20 mouse cellular contexts compared by ENCODE assay signal in genomic region chr1:75608225-75608624, GRCm38 (mm10).
A peak's percentile ranks its signal among the peaks of the same experiment; 100 is the strongest.
DNase-seq lines count a peak whose midpoint lies in the region; ATAC-seq and TF ChIP-seq lines count a peak whose summit lies in the region.
"Had no signal": no experiment of that assay in that cellular context is flagged by ENCODE, and none has a peak within 500 bp of the region (broad histone marks: within the 10 kb centered on the region; RNA-seq: fewer than 3 reads in every experiment).

No protein-coding gene starts in this region.

- no peak overlapping the region for H3K9ac ChIP-seq in forebrain, postnatal 0 days
- no peak overlapping the region for H3K9ac ChIP-seq in forebrain, embryonic 13.5 days
- no peak overlapping the region for H3K9ac ChIP-seq in hindbrain, embryonic 15.5 days
- H3K9ac ChIP-seq in hindbrain, embryonic 16.5 days (ENCODE audit: low read depth, low read length): no peak overlapping the region
- no peak overlapping the region for H3K9ac ChIP-seq in ES-Bruce4 (ENCODE audit: low read depth, poor library complexity, severe bottlenecking)
- no peak overlapping the region for H3K9ac ChIP-seq in midbrain, embryonic 16.5 days (ENCODE audit: low read depth, low read length)

- no peaks in the 10 kb centered on the region for H3K9me3 ChIP-seq in forebrain, postnatal 0 days (ENCODE audit: low read length)
- no peaks in the 10 kb centered on the region for H3K9me3 ChIP-seq in forebrain, embryonic 13.5 days (replicated peaks)
- H3K9me3 ChIP-seq in hindbrain, embryonic 15.5 days: no peaks in the 10 kb centered on the region
- no peaks in the 10 kb centered on the region for H3K9me3 ChIP-seq in hindbrain, embryonic 16.5 days (ENCODE audit: control insufficient read depth, low read length)
- H3K9me3 ChIP-seq in ES-Bruce4 (replicated peaks; ENCODE audit: control insufficient read depth, insufficient read depth, low read length, poor library complexity, severe bottlenecking): no peaks in the 10 kb centered on the region
- H3K9me3 ChIP-seq in midbrain, embryonic 16.5 days (replicated peaks; ENCODE audit: control insufficient read depth, low read length, poor library complexity, severe bottlenecking): no peaks in the 10 kb centered on the region
- H3K9me3 ChIP-seq: G1E had no signal

- 0 out of 2 replicates have a peak, but pooled peaks have one; percentile 9 for ATAC-seq in forebrain, postnatal 0 days
- ATAC-seq in forebrain, embryonic 13.5 days: no peak
- ATAC-seq in hindbrain, embryonic 15.5 days (ENCODE audit: low FRiP score, low read depth): no peak
- ATAC-seq in hindbrain, embryonic 16.5 days: no peak
- no peak for ATAC-seq in midbrain, embryonic 16.5 days
- ATAC-seq: intestine, postnatal 0 days; Patski had no signal

- no peaks in the 10 kb centered on the region for H3K79me2 ChIP-seq in myocyte (ENCODE audit: control insufficient read depth, insufficient read depth)

- DNase-seq in forebrain, postnatal 0 days: no peak
- DNase-seq: adrenal gland, postnatal 10 days; adrenal gland, postnatal 36 days; cerebellum, adult 18-20 months; cerebellum, adult 9-10 months; cerebellum, postnatal 14 days; gastrocnemius, adult 2 months; gastrocnemius, postnatal 14 days; heart, adult 11 months; kidney, adult 2 months had no signal

- no peak for TF ChIP-seq CTCF in forebrain, postnatal 0 days (IDR thresholded peaks at IDR 0.05; ENCODE audit: low read depth)
- no peak for TF ChIP-seq CTCF in ES-Bruce4 (IDR thresholded peaks at IDR 0.05; ENCODE audit: low read depth, low read length)

- H3K27me3 ChIP-seq in forebrain, postnatal 0 days (ENCODE audit: insufficient read depth, low read length): no peaks in the 10 kb centered on the region
- H3K27me3 ChIP-seq in forebrain, embryonic 13.5 days: no peaks in the 10 kb centered on the region
- no peaks in the 10 kb centered on the region for H3K27me3 ChIP-seq in hindbrain, embryonic 15.5 days
- no peaks in the 10 kb centered on the region for H3K27me3 ChIP-seq in hindbrain, embryonic 16.5 days (replicated peaks; ENCODE audit: control insufficient read depth, insufficient read depth, low read length)
- H3K27me3 ChIP-seq in ES-Bruce4 (ENCODE audit: control insufficient read depth, insufficient read depth, low read length, poor library complexity, severe bottlenecking) (no peaks in the 10 kb centered on the region), myocyte (ENCODE audit: control insufficient read depth, insufficient read depth, insufficient read length) (peaks cover 22% of the 10 kb centered on the region)
- no peaks in the 10 kb centered on the region for H3K27me3 ChIP-seq in midbrain, embryonic 16.5 days (ENCODE audit: control insufficient read depth, insufficient read depth, low read depth, low read length)

- TF ChIP-seq POLR2A in ES-Bruce4 (IDR thresholded peaks at IDR 0.05; ENCODE audit: insufficient read depth, low read length): no peak
- no peak for TF ChIP-seq POLR2A in myocyte (IDR thresholded peaks at IDR 0.05; ENCODE audit: insufficient read length, low read depth)

- 92% methylated on average over 7 of the region's 7 CpGs for WGBS in forebrain, postnatal 0 days
- 93% methylated on average over 7 of the region's 7 CpGs for WGBS in forebrain, embryonic 13.5 days
- 90% methylated on average over 7 of the region's 7 CpGs for WGBS in hindbrain, embryonic 15.5 days
- 93% methylated on average over 7 of the region's 7 CpGs for WGBS in hindbrain, embryonic 16.5 days
- WGBS in midbrain, embryonic 16.5 days: 92% methylated on average over 7 of the region's 7 CpGs

- H3K4me1 ChIP-seq in forebrain, postnatal 0 days (ENCODE audit: insufficient read depth): peaks cover 8% of the 10 kb centered on the region; the same call in 1 of the 2 replicates
- peaks cover 27% of the 10 kb centered on the region for H3K4me1 ChIP-seq in forebrain, embryonic 13.5 days
- H3K4me1 ChIP-seq in hindbrain, embryonic 15.5 days (replicated peaks): peaks cover 7% of the 10 kb centered on the region; the same call in 1 of the 2 replicates
- H3K4me1 ChIP-seq in hindbrain, embryonic 16.5 days (ENCODE audit: control insufficient read depth, insufficient read depth, low read depth, low read length): peaks cover 2% of the 10 kb centered on the region
- peaks cover 6% of the 10 kb centered on the region for H3K4me1 ChIP-seq in ES-Bruce4 (ENCODE audit: control insufficient read depth, insufficient read depth, low read length)
- peaks cover 6% of the 10 kb centered on the region; the same call in 1 of the 2 replicates for H3K4me1 ChIP-seq in midbrain, embryonic 16.5 days (ENCODE audit: control insufficient read depth, insufficient read depth, low read length)

- H3K4me3 ChIP-seq in forebrain, postnatal 0 days (ENCODE audit: low read depth, low read length): no peak overlapping the region
- H3K4me3 ChIP-seq in forebrain, embryonic 13.5 days: no peak overlapping the region
- H3K4me3 ChIP-seq in hindbrain, embryonic 15.5 days: no peak overlapping the region
- no peak overlapping the region for H3K4me3 ChIP-seq in hindbrain, embryonic 16.5 days (ENCODE audit: low read length)
- H3K4me3 ChIP-seq in ES-Bruce4 (ENCODE audit: low read depth, low read length) (no peak overlapping the region), myocyte (no peak overlapping the region)
- no peak overlapping the region for H3K4me3 ChIP-seq in midbrain, embryonic 16.5 days (ENCODE audit: low read depth, low read length)
- H3K4me3 ChIP-seq: gastrocnemius, adult 2 months had no signal

- H3K4me2 ChIP-seq in forebrain, postnatal 0 days (ENCODE audit: low read depth): no peak overlapping the region
- no peak overlapping the region for H3K4me2 ChIP-seq in forebrain, embryonic 13.5 days
- no peak overlapping the region for H3K4me2 ChIP-seq in hindbrain, embryonic 15.5 days
- no peak overlapping the region for H3K4me2 ChIP-seq in hindbrain, embryonic 16.5 days (ENCODE audit: low read length)
- H3K4me2 ChIP-seq in myocyte (ENCODE audit: low read depth): no peak overlapping the region
- no peak overlapping the region for H3K4me2 ChIP-seq in midbrain, embryonic 16.5 days (ENCODE audit: low read length)
- H3K4me2 ChIP-seq: heart, embryonic 11.5 days had no signal

- H3K36me3 ChIP-seq in forebrain, postnatal 0 days (ENCODE audit: insufficient read depth): no peaks in the 10 kb centered on the region
- no peaks in the 10 kb centered on the region for H3K36me3 ChIP-seq in forebrain, embryonic 13.5 days (ENCODE audit: poor library complexity, severe bottlenecking)
- H3K36me3 ChIP-seq in hindbrain, embryonic 15.5 days: no peaks in the 10 kb centered on the region
- H3K36me3 ChIP-seq in hindbrain, embryonic 16.5 days (ENCODE audit: control insufficient read depth, insufficient read depth, low read length): no peaks in the 10 kb centered on the region
- H3K36me3 ChIP-seq in ES-Bruce4 (ENCODE audit: control insufficient read depth, insufficient read depth, low read length, poor library complexity, severe bottlenecking) (no peaks in the 10 kb centered on the region), myocyte (ENCODE audit: control insufficient read depth, insufficient read depth) (no peaks in the 10 kb centered on the region)
- no peaks in the 10 kb centered on the region for H3K36me3 ChIP-seq in midbrain, embryonic 16.5 days (ENCODE audit: control insufficient read depth, insufficient read depth, low read length)
- H3K36me3 ChIP-seq: G1E had no signal

- 0 out of 2 replicates have a peak overlapping the region, but pooled peaks have one; percentile 9 for H3K27ac ChIP-seq in forebrain, postnatal 0 days (ENCODE audit: low read depth, low read length)
- H3K27ac ChIP-seq in forebrain, embryonic 13.5 days: no peak overlapping the region
- H3K27ac ChIP-seq in hindbrain, embryonic 15.5 days (replicated peaks): peak overlapping the region; percentile 7; the same call in 1 of the 2 replicates
- H3K27ac ChIP-seq in hindbrain, embryonic 16.5 days (ENCODE audit: low read depth, low read length): no peak overlapping the region
- H3K27ac ChIP-seq in ES-Bruce4 (ENCODE audit: insufficient read depth, low read length): peak overlapping the region; percentile 14; the same call in 1 of the 2 replicates
- no peak overlapping the region for H3K27ac ChIP-seq in midbrain, embryonic 16.5 days (ENCODE audit: low read length)
- H3K27ac ChIP-seq: gastrocnemius, adult 2 months had no signal

- H3ac ChIP-seq in myocyte (ENCODE audit: control insufficient read depth, insufficient read length): no peak overlapping the region

- no peak for TF ChIP-seq EP300 in ES-Bruce4 (IDR thresholded peaks at IDR 0.05; ENCODE audit: insufficient read depth, low read depth, low read length)

TF ChIP-seq in myocyte, 11 proteins besides CTCF, POLR2A, EP300 and RAD21:
- peak; percentile 65 for TF ChIP-seq CEBPB (IDR thresholded peaks at IDR 0.05; ENCODE audit: insufficient read depth, poor library complexity, severe bottlenecking)
- TF ChIP-seq TCF3 (IDR thresholded peaks at IDR 0.05; ENCODE audit: insufficient read length, low read depth): no peak
- no peak for TF ChIP-seq TCF12 (IDR thresholded peaks at IDR 0.05; ENCODE audit: insufficient read depth, poor library complexity, severe bottlenecking)
- no peak for TF ChIP-seq POLR2AphosphoS2 (IDR thresholded peaks at IDR 0.05; ENCODE audit: insufficient read length, low read depth)
- no peak for TF ChIP-seq MYOD1 (IDR thresholded peaks at IDR 0.05; ENCODE audit: control insufficient read depth in 1 of 3, insufficient read length in 2 of 3, low read depth in 2 of 3)
- TF ChIP-seq MYOG (IDR thresholded peaks at IDR 0.05; ENCODE audit: control insufficient read depth in 1 of 3, insufficient read depth in 1 of 3, insufficient read length in 2 of 3, low read depth in 2 of 3): no peak
- no peak for TF ChIP-seq USF1 (IDR thresholded peaks at IDR 0.05; ENCODE audit: low read depth)
- no peak for TF ChIP-seq E2F4 (IDR thresholded peaks at IDR 0.05; ENCODE audit: insufficient read depth)
- TF ChIP-seq MAX (IDR thresholded peaks at IDR 0.05; ENCODE audit: low read depth): no peak

Comparison
In these comparisons a context has a peak if more than half of its experiments do, and no peak if none do; other contexts are left out.
1. H3K27ac ChIP-seq: peak in forebrain, postnatal 0 days (single experiment), hindbrain, embryonic 15.5 days (single experiment) and ES-Bruce4 (single experiment); none in forebrain, embryonic 13.5 days (single experiment), hindbrain, embryonic 16.5 days (single experiment) and midbrain, embryonic 16.5 days (single experiment).